Comparison of ENCODE assay signal across 25 mouse cellular contexts in the genomic region with DNA sequence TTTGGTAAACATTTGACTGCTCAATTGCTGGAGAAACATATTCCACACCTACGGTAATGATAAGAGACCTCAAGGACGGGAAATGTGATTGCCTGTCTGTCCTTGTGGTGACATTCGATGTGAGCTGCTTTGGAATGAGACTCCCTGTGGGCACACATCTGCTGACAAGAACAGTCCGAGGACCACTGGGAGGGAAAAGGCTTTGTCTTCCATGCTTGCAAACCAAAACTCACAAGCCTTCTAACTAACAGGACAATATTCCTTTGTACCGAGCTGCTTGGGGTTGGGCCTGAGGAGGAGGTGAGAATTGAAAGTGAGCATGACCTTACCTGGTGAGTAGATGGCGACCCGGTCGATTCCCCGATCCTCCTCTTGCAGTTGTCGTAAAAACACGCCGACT. TPM values are rescaled to one million over a fixed set of nuclear protein-coding genes. Genes with fewer than 3 reads are reported as not detected.
"Had no signal": no experiment of that assay in that cellular context is flagged by ENCODE, and none has a peak within 500 bp of the region (broad histone marks: within the 10 kb centered on the region; RNA-seq: fewer than 3 reads in every experiment).

No protein-coding gene starts in this region.

- H3K27ac ChIP-seq: heart, adult 2 months; hindbrain, embryonic 10.5 days; hindbrain, embryonic 12.5 days; hindbrain, embryonic 14.5 days; intestine, embryonic 15.5 days; layer of hippocampus, adult 2 months; limb, embryonic 13.5 days; limb, embryonic 15.5 days; liver, embryonic 12.5 days; liver, embryonic 14.5 days had no signal

- H3K27me3 ChIP-seq: heart, embryonic 12.5 days; hindbrain, embryonic 12.5 days; intestine, embryonic 15.5 days; limb, embryonic 13.5 days; limb, embryonic 15.5 days; liver, embryonic 12.5 days had no signal

- ATAC-seq: hindbrain, embryonic 16.5 days; inflammation-experienced regulatory T-cells, adult 6 months; intestine, embryonic 15.5 days; intestine, postnatal 0 days; liver, embryonic 12.5 days had no signal

- DNase-seq: gastrocnemius, postnatal 10 days; gastrocnemius, postnatal 25 days; heart, adult 2 months; heart, postnatal 14 days; heart, postnatal 4 days; kidney, adult 18-20 months; kidney, adult 8-10 months; kidney, postnatal 10 days; kidney, postnatal 25 days; kidney, postnatal 4 days; left cerebral cortex, postnatal 4 days had no signal

- H3K36me3 ChIP-seq: hindbrain, embryonic 10.5 days; hindbrain, embryonic 12.5 days had no signal

- H3K4me1 ChIP-seq: intestine, embryonic 15.5 days; liver, embryonic 12.5 days had no signal

- H3K4me3 ChIP-seq: heart, adult 2 months; heart, embryonic 12.5 days; hindbrain, embryonic 10.5 days; hindbrain, embryonic 12.5 days; intestine, embryonic 15.5 days; layer of hippocampus, adult 2 months; limb, embryonic 13.5 days; limb, embryonic 15.5 days; liver, embryonic 12.5 days had no signal

RNA-seq across cellular contexts. Expression of a gene that starts 25.7 kb away (rescaled TPM):
- total RNA-seq: gastrocnemius, adult 18-20 months; heart, adult 2 months had no signal
- polyA plus RNA-seq: inflammation-experienced regulatory T-cells, adult 6 months had no signal
